Mouse (Mus musculus) heart, adult 8-10 months (tissue): ENCODE results near the gene Casp2. TPM values are rescaled to one million over a fixed set of nuclear protein-coding genes. Genes with fewer than 3 reads are reported as not detected.

Experiments used
- DNase-seq: peaks from one replicate; pipeline ENCODE4 v3.0.0; 2022; ENCODE audit warnings: low spot score
- total RNA-seq, 4 experiments: library from RNA; stranded (reverse); gene quantifications; 2 replicates each; pipeline ENCODE4 v1.2.4; 2022

The Casp2 gene
- total RNA-seq, 4 experiments from 2014 or later: 6.3 to 9.6 (median 7.5) TPM

- DNase-seq: no peak
Observed at GRCm38 (mm10) chr6:42276151-42276550, 11.4 kb downstream of the Casp2 start.

GRCm38 (mm10) chr6:42282865-42283528, 18.2 kb downstream of the Casp2 start:
- DNase-seq: no peak

- DNase-seq: no peak
Observed at GRCm38 (mm10) chr6:42286448-42286847, 21.7 kb downstream of the Casp2 start, which contains the start of gene Clcn1. Gene Clcn1, plus strand, starts transcription at chr6:42286685.

GRCm38 (mm10) chr6:42287562-42287961, 22.8 kb downstream of the Casp2 start:
- DNase-seq: no peak

GRCm38 (mm10) chr6:42293327-42293726, 28.5 kb downstream of the Casp2 start:
- DNase-seq: no peak

GRCm38 (mm10) chr6:42295549-42296094, 30.8 kb downstream of the Casp2 start:
- DNase-seq: peak; percentile 9

GRCm38 (mm10) chr6:42299362-42299761, 34.6 kb downstream of the Casp2 start:
- no peak for DNase-seq

GRCm38 (mm10) chr6:42309816-42310378, 45.1 kb downstream of the Casp2 start:
- no peak for DNase-seq

- DNase-seq: no peak
Observed at GRCm38 (mm10) chr6:42310427-42311053, 45.8 kb downstream of the Casp2 start.

GRCm38 (mm10) chr6:42318293-42318692, 53.5 kb downstream of the Casp2 start:
- DNase-seq: no peak

GRCm38 (mm10) chr6:42323371-42324066, 58.7 kb downstream of the Casp2 start:
- no peak for DNase-seq

GRCm38 (mm10) chr6:42324067-42324481, 59.3 kb downstream of the Casp2 start:
- DNase-seq: no peak

- DNase-seq: peak; percentile 11
Observed at GRCm38 (mm10) chr6:42324482-42325267, 59.9 kb downstream of the Casp2 start, which contains the start of gene Fam131b. Gene Fam131b, minus strand, starts transcription at chr6:42324643.

GRCm38 (mm10) chr6:42325268-42325609, 60.5 kb downstream of the Casp2 start:
- peak; percentile 78 for DNase-seq

GRCm38 (mm10) chr6:42326509-42326908, 61.7 kb downstream of the Casp2 start:
- no peak for DNase-seq

- no peak for DNase-seq
Observed at GRCm38 (mm10) chr6:42328757-42329156, 64.0 kb downstream of the Casp2 start.

GRCm38 (mm10) chr6:42330216-42330615, 65.4 kb downstream of the Casp2 start:
- DNase-seq: no peak

GRCm38 (mm10) chr6:42330946-42331345, 66.2 kb downstream of the Casp2 start:
- no peak for DNase-seq
